Mouse (Mus musculus) right cerebral cortex, postnatal 10 days (tissue): ENCODE results near the gene Treml2.
"Not testable (repeated sequence)": the region's sequence is repeated elsewhere in the genome, so short reads cannot be mapped to it uniquely, and the experiment has no call there.

Source experiments
- DNase-seq, 2 experiments: peaks; one replicate each; pipeline ENCODE4 v3.0.0; 2021; ENCODE audit warnings: low spot score in 2 of 2

Gene Treml2

GRCm38 (mm10) chr17:48293500-48294194 is 5.7 kb upstream of the Treml2 start:
- no peak for DNase-seq

- no peak for DNase-seq
Observed at GRCm38 (mm10) chr17:48299756-48300155, 458 bp downstream of the Treml2 start.

GRCm38 (mm10) chr17:48300199-48300598 is 901 bp downstream of the Treml2 start:
- no peak for DNase-seq

GRCm38 (mm10) chr17:48300861-48301260 is 1.6 kb downstream of the Treml2 start:
- no peak for DNase-seq

GRCm38 (mm10) chr17:48301792-48302191 is 2.5 kb downstream of the Treml2 start:
- DNase-seq = no peak

- no peak for DNase-seq
Observed at GRCm38 (mm10) chr17:48312124-48312523, 12.8 kb downstream of the Treml2 start.

GRCm38 (mm10) chr17:48315905-48316579 is 16.7 kb downstream of the Treml2 start, which contains the start of gene B430306N03Rik:
TSS of gene B430306N03Rik (plus strand) at chr17:48316141.
- DNase-seq = not testable (repeated sequence)

GRCm38 (mm10) chr17:48318686-48319085 is 19.4 kb downstream of the Treml2 start:
- DNase-seq = no peak

GRCm38 (mm10) chr17:48321279-48321678 is 22.0 kb downstream of the Treml2 start:
- DNase-seq = no peak

GRCm38 (mm10) chr17:48323236-48323635 is 23.9 kb downstream of the Treml2 start:
- no peak for DNase-seq

GRCm38 (mm10) chr17:48324258-48324657 is 25.0 kb downstream of the Treml2 start:
- no peak for DNase-seq

- no peak for DNase-seq
Observed at GRCm38 (mm10) chr17:48325093-48325492, 25.8 kb downstream of the Treml2 start.

- peak in 1 of 2 experiments; percentile 40 for DNase-seq
Observed at GRCm38 (mm10) chr17:48325638-48326037, 26.3 kb downstream of the Treml2 start.

- peak; percentile 76 to 90 for DNase-seq
Observed at GRCm38 (mm10) chr17:48326656-48327055, 27.4 kb downstream of the Treml2 start.

- DNase-seq = no peak
Observed at GRCm38 (mm10) chr17:48332524-48332923, 33.2 kb downstream of the Treml2 start.

- no peak for DNase-seq
Observed at GRCm38 (mm10) chr17:48334186-48334585, 34.9 kb downstream of the Treml2 start.

GRCm38 (mm10) chr17:48336857-48337256 is 37.6 kb downstream of the Treml2 start:
- DNase-seq = peak; percentile 74 to 88

- no peak for DNase-seq
Observed at GRCm38 (mm10) chr17:48340267-48340666, 41.0 kb downstream of the Treml2 start.

GRCm38 (mm10) chr17:48341947-48342346 is 42.6 kb downstream of the Treml2 start:
- DNase-seq = no peak

GRCm38 (mm10) chr17:48343065-48343464 is 43.8 kb downstream of the Treml2 start:
- no peak for DNase-seq

GRCm38 (mm10) chr17:48345824-48346223 is 46.5 kb downstream of the Treml2 start:
- DNase-seq = no peak

- no peak for DNase-seq
Observed at GRCm38 (mm10) chr17:48346231-48346630, 46.9 kb downstream of the Treml2 start, which contains the start of gene Trem2. TSS of gene Trem2 (plus strand) at chr17:48346401.

- DNase-seq = no peak
Observed at GRCm38 (mm10) chr17:48346834-48347233, 47.5 kb downstream of the Treml2 start.
